Mouse (Mus musculus): Measurements from ENCODE around the gene Bmp6.

DNA sequence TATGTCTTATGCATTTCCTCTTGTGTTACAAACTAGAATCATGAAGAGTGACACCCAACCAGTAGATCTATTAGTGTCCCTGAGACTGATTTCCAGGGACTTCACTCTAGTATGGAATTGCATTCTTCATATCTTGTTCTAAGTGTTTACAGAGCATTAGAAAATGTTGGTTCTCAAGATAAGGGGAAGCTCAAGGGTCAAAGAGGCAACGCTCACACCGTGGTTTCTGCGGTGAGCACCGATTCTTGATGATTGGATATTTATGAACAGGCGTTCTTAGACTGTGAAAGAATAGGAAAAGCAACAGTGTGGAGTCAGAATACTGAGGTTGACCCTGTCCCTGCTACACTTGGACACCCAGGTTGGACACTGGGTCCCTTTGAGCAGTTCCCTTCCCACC lies 89.9 kb downstream of the Bmp6 start:
- no peak for TF ChIP-seq POLR2A (IDR thresholded peaks at IDR 0.05; ENCODE audit: insufficient read depth, low read length)
- TF ChIP-seq CTCF (IDR thresholded peaks at IDR 0.05; ENCODE audit: low read depth, low read length): no peak
- TF ChIP-seq EP300 (IDR thresholded peaks at IDR 0.05; ENCODE audit: insufficient read depth, low read depth, low read length): no peak

All from ES-Bruce4 (cell line).